Mouse (Mus musculus): Measurements from ENCODE around the gene Ttc25.
"Not testable (repeated sequence)": the region's sequence is repeated elsewhere in the genome, so short reads cannot be mapped to it uniquely, and the experiment has no call there.

Gene Ttc25

DNA sequence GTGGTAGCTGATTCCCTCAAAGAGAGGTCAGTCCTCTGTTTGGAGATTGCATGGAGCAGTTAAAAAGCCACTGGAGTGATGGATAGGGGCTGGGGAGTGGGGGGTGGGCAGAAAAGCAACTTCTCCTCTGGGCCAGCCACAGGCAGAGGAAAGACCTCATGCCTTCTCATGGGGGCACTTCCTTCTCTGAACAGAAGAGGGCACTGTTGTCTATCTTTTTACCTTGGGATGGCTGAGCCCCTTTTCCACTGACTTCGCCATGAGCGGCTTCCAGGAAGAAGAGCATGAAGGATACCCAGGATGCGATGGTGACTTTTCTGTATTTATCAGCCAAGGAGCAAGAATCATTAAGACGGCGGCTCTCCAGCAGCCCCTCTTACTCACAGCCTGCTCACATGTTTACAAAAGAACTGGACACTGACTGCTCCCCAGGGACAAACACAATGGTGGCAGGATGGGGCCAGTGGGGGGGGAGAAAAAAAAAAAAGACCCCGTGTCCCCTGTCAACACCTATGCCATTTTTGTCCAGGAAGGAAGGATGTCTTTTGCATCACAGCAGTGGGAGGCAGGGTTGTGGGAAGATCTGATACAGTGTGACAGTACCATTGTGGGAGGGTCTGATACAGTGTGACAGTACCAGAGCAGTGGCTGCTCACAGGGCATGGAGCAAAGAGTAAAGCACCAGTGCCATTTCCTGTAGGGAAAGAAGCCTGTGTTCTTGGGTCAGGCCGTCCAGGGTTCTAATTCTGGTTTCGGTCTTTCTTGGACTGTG, 25.2 kb downstream of the Ttc25 start:
- peak; percentile 60 for DNase-seq (ENCODE audit: low spot score)

DNA sequence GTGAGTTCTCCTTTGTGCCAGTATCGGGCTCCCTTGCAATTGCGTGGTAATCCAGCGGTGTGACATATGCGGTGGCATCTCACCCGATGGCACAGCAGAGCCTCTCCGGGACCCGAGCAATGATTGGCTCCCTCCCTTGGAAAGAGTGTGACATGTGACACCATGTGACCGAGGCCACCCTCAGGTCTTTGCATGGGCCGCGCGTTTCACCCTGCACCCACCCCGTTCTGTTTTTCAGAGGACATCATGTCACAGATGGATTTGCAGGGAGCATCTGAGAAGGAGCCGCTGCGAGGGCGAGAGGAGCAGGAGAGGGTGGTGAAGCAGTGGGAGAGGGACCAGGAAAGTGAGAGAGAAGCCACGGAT, 25.8 kb downstream of the Ttc25 start:
- no peak for DNase-seq (ENCODE audit: low spot score)

DNA sequence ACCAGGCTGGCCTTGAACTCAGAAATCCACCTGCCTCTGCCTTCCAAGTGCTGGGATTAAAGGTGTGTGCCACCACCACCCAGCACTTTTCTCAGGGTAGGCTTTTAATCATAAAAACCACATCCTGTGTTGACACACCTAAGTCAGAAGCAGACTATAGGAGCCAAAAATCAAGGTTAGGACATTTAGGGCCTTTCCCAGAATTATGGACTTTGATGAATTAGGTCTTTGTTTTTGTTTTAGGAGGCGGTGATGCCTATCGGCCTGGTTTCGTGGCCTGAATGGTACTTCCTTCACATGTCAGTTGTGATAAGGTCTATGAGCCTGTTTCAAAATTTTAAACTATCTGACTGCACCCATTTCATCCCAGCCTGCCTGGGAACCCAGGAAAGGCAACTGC, 28.8 kb downstream of the Ttc25 start:
- no peak for DNase-seq (ENCODE audit: low spot score)

DNA sequence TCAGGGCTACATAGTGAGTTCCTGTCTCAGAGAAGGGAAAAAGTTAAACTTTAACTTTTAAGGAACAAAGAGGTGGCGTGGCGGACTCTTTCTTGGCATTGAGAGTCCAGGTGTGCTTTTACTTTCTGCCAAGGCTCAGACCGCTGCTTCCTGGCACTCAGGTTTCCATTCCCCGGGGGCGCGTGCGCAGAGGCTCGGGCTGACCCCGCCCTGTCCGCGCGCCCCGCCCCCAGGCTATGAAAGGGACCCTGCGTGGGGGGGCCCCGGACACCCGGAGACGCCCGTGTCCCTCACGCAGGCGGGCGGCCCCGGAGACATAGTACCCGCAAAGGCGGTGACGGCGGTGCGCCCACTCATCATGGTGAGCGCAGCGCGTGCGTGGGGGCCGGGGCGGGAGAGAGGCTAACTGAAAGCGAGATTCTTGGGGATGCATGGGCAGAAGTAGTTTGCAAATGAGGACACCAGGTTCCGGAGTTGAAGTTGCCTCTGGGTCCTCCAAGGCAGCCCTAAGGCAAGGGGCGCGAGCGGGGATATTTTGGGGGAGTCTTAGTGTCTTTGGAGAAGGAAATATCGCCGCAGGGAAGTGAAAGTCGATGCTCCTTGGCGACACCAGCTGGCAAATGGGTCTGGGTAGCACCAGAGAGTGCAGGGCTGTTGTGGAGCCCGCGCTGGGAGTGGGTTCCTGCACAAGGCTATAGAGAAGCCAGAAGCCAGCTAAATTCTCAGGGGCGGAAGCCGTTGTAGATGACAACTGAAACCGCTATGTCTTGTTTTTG, 29.5 kb downstream of the Ttc25 start, which contains the start of gene Cnp:
Cnp (plus strand) TSS at position 197 of the 776 bp plus-strand sequence.
- peak; percentile 58 for DNase-seq (ENCODE audit: low spot score)

DNA sequence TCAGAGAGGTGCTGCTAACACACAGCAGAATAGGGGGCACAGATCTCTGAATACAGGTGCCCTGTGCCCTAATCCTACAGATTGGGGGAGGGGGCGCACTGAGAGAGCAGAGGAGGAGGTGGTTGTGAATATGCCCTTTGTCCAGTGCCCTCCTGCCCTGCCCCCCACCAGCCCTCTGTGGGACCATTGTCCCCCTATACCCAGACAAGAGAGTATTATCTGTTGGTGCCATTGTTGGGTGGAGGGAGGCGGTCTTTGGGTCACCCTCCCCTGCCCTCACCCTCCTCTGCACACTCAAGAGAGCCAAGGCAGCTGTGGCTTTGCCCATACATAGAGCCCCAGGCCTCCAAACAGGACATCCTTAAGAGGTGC, 30.1 kb downstream of the Ttc25 start:
- DNase-seq (ENCODE audit: low spot score): no peak

DNA sequence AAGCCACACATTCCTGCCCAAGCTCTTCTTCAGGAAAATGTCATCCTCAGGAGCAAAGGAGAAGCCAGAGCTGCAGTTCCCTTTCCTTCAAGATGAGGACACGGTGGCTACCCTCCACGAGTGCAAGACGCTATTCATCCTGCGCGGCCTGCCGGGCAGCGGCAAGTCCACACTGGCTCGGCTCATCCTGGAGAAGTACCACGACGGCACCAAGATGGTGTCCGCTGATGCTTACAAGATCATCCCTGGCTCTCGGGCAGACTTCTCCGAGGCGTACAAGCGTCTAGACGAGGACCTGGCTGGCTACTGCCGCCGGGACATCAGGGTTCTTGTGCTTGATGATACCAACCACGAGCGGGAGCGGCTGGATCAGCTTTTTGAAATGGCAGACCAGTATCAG, 30.8 kb downstream of the Ttc25 start:
- no peak for DNase-seq (ENCODE audit: low spot score)

DNA sequence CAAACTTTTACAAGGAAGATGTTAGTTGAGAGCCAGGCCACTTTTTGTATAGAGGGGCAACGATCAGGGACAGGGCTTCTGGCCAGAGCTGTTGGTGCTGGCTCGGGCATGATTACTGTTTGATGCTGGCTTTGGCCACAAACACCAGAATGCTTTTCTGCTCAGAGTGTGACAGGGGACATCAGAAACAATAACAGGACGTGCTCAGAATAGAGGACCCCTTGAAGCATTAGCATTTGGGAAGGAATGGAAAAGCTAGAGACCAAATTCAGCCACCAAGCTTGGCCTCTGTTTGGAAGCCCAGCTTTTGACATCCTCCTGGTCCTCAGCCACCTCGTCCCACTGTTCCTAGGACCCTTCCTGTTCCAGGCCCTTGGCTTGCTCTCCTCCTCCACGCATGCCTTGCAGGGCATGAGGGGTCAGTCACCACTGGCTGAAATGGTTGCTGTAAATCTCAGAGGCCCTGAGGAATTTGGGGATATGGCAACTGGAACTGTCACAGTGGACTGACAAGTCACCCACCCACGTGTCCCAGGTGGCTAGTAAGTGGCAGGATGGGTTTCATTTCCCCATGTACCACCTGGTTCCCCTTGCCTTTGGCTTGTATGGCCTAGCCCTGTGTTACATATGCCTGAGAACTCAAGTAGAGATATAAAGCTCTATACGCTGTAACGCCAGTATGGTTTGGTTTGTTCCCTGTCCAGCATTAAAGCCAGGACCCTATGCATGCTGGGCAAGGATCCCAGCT, 32.6 kb downstream of the Ttc25 start:
- DNase-seq (ENCODE audit: low spot score): no peak

DNA sequence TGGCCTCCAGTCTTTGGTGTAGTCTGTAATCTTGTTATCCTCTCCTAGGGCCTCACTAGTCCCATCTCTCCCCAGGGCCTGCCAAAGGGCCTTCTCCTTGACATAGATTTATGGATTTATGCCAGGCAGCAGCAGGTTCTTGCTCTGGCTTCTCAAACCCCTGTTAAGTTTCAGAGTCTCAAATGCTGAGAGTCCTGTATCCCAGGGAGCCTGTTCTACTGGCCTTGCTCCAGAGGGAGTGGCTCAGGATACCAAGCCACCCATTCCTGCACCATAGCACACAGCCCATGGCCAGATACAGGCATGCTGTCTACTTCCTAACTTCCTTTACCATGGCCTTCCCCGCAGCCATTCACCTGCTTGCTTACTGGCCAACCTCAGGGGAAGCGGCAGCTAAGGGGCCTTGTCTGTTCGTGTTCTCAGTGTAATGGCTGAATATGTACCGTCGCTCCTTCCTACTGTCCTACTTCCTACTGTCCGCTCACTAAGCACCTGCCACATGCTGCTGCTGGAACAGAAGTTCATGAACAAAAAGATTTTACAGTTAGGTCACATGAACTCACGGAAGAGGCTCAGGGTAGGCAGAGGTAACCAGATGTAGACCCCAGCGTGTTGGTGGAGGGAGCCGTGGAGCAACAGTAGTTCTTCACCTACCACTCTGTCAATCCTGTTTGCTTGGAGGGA, 33.9 kb downstream of the Ttc25 start:
- no peak for DNase-seq (ENCODE audit: low spot score)

DNA sequence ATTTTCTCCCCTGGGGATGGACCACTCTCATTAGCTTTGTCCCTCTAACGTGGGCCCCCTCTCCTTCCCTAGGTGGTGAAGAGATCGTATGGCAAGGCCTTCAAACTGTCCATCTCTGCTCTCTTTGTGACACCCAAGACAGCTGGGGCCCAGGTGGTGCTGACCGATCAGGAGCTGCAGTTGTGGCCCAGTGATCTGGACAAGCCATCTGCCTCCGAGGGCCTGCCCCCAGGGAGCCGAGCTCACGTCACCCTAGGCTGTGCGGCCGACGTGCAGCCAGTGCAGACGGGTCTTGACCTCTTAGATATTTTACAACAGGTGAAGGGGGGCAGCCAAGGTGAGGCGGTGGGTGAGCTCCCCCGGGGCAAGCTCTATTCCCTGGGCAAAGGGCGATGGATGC, 34.9 kb downstream of the Ttc25 start:
- DNase-seq (ENCODE audit: low spot score): no peak

DNA sequence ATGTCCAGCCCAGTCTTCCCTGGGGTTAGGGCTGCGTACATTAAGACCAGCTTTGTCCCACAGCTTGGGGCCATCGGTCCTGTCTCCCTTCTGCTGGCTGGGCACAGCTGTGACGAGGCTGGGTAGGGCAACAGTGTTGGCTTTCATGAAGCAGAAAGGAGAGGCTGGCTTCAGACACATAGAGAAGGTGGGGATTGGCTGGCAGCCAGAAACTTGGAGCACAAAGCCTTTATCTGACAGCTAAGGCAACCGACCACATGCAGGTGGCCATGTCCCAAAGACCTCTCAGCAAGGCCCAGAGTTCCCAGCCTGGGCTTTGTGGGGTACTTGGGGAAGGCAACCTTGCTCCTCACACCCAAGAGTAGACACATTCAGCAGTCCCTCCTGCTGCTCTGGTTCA, 36.3 kb downstream of the Ttc25 start:
- no peak for DNase-seq (ENCODE audit: low spot score)

DNA sequence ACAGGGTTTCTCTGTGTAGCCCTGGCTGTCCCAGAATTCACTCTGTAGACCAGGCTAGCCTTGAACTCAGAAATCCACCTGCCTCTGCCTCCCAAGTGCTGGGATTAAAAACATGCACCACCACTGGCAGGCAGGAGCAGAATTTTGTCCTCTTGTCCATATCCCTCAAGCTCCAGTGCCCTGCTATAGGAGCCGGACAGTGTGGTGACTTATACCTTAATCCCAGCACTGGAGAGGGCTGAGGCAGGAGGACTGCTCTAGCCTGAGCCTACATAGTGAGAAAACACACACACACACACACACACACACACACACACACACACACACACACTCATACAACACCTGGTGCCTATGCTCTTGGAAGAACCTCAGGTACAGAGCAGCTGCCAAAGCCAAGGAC, 37.0 kb downstream of the Ttc25 start:
- DNase-seq (ENCODE audit: low spot score): not testable (repeated sequence)

DNA sequence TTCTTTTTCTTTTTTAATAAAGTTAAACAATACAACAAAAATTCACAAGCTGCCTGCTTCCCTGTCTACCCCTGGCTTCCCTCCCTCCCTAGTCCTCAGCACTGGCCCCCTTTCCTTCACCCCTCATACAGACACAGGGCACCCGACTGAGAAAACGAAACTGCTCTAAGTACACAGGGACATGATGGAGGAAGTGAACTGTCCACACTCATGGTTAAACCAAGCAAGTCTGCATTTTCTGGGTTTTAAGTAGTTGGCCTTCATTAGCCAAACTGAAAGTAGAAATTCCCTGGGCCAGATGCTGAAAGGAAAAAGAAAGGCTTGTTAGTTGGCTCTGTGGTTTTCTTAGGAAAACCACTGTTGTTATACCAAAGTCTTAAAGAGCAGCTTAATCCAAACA, 37.4 kb downstream of the Ttc25 start:
- DNase-seq (ENCODE audit: low spot score): no peak

DNA sequence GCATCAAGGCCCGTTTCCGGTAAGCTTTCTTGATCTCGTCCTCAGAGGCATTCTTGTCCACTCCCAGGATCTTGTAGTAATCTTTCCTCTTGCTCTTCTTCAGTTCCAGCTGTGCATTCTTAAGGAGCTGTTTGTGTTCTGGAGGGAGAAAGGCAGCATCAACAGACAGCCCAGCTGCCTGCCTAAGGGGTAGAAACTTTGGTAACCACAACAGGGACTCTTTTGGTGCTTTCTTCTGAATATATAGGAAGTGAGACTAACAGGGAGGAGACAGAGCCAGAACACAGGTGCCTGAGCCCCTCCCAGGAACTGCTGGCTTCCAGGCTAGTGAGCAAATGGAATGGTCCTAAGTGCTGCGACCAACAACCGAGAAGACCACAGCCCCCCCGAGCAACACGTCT, 39.2 kb downstream of the Ttc25 start:
- no peak for DNase-seq (ENCODE audit: low spot score)

DNA sequence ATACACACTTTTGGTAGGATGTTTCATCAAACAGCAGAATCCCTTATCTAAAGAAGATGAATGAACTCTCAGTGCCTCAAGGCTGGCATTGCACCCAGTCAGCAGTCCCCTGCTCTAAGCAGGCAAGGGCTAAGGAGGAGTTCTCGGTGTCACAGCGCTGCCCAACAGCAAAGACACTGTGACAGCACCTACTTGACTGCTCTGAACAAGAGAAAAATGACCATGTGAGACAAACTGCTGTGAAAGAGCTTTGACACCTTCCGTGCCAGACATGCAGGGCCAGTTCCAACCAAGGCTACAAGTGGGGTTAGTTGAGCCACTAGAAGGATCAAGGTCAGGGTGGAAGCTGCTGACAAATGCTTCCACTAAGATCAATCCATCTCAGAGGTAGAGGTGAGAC, 39.7 kb downstream of the Ttc25 start:
- no peak for DNase-seq (ENCODE audit: low spot score)

DNA sequence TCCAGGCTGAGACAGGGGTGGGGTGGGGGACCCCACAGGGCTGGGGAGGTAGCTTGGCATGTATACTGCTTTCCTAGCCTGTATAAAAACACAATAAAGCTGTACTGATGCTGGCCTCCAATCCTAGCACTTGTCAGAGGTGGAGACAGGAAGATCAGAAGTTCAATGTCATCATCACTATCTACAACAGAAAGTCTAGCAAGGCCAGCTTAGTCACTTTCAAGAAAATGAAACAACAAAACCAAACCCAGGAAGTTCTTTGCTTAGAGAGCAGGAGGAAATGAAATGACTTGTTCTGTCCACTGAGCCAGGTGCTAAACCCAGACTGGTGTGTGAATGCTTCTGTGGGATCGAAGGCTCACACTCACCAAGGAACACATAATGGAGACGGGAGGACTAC, 43.1 kb downstream of the Ttc25 start:
- DNase-seq (ENCODE audit: low spot score): no peak

DNA sequence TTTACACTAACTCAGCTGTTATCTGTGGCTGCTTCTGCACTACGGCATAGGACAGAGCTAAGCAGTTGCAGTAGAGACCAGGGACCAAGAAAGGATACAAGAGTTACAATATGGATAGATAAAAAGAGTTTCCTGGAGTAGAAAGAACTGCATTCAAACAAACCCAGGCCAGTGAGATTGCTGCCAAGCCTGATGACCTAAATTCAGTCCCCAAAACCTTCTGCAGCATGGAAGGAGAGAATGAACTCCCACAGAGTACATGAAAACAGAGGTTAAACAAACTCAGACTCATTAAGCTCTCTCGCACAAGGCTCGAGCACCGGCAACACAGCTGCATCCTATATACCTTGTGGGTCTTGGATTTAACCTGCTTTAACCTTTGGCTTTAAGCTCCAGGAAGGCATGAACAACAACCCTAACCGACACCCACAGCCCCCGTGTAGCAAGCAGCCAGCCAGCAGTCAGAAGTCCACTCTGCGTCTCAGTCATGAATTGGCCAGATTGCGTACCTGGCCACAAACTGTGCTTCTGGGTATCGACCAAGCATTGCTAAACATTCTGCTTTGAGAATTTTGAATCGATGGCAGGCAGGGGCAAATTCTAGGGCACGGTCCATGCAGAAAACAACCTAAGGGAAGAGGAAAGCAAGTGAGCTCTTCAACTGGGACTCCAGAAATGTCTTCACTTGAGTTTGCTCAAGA, 47.1 kb downstream of the Ttc25 start:
- no peak for DNase-seq (ENCODE audit: low spot score)

DNA sequence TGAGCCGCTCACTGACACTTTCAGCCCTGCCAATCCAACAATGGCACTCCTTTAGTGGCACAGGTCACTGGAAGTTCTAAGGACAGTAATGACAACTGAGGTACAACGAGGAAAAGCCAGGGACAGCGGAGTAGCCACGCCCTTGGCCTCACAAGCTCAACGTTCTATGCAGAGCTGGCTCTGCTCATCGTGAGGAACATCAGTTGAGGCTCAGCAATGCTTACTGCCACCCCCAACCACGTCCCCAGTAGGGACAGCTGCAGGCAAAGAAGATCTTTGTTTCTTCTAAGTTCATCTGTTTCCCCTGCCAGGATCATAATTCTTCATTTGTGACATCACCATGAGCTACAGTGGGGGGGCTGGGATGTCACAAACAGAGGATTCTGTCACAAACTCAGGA, 49.2 kb downstream of the Ttc25 start:
- no peak for DNase-seq (ENCODE audit: low spot score)

DNA sequence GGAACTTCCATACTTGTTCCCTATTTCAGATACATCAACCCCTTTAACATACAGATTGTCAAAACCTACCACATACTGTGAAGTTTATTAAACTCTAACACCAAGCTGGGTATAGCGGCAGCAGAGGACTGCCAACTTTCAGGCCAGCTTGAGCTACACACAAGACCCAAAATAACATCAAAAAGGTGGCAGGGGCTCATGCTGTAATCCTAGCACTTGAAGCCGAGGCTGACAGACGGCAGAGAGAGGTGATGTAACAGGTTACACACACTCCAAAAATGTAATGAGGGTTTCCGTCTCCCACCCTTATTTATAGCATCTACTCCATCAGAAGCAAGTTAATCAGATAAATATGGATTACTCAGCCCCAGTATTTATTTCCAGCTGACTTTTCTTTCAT, 50.1 kb downstream of the Ttc25 start:
- no peak for DNase-seq (ENCODE audit: low spot score)

DNA sequence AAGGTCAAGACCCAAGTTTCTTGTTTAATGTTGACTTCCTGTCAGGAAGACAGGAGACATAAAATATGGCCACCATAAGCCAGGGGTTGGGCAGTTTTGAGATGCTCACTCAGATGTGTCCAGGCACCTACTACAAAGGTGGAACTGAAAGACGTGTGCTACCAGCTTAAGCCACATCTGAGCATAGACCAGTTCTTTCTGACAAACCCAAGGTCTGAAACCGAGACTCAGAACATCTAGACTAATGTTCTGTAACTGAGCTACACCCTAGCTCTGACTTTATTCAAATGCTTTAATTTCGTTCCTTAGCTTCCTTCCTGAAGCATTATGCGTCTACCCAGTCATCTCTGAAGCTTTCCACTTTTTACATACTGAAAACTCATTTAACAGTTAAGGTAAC, 52.7 kb downstream of the Ttc25 start:
- no peak for DNase-seq (ENCODE audit: low spot score)

DNA sequence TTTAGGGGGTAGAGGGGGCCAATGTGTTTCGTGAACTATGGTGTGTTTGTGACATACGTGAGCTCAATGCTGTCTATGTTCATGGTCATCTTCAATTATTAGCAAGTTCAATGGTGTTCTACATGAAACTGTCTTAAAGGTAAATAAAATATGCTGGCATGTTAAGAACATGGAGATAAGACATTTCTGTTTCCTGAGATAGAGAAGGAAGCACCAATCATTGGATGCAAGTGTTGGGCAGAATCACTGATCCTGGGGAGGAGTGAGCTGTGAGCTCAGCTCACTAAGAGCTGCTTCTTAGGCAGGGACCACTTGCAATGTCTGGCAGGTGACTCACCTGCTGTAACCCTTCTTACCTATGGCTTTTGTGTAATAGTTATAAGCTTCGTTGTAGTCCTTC, 56.0 kb downstream of the Ttc25 start:
- no peak for DNase-seq (ENCODE audit: low spot score)

DNA sequence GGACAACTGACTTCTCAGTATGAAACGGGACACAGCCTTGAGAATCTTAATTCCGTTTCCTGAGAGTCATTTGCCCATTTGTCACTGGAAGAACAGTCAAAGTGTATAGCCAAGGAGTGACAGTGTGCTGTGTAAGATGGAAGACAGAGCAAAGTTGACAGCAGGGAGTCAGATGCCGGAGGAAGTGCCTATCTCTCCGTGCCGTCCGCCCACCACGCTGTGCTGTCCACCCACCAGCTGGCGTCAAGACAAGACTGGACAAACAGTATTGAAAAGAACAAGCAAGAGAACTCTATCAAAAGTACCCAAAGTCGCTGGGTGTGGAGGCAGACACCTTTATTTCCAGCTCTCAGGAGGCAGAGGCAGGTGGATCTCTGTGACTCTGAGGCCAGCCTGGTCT, 57.7 kb downstream of the Ttc25 start:
- DNase-seq (ENCODE audit: low spot score): peak; percentile 49

DNA sequence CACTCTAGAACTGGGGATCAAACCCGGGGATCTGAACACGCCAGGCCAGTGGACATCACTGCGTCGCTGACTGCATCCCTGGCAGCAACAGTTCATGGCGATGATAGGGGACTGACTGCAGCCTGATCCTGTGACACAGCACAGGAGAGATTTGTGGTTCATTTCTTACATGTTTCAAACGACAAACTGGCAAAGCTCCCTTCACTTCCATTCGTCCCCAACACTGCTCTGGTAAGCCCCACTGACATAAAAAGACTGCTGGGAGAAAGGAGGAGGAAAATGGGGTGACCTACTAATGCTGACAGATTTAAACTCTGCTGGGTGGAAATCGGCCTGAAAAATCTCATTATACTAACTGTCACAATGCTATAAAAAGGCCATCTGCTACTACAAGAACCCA, 58.4 kb downstream of the Ttc25 start:
- DNase-seq (ENCODE audit: low spot score): no peak

Measured in testis, postnatal 14 days (tissue).